Mouse (Mus musculus) kidney, adult 8-10 months (tissue): ENCODE measurements at regions not wholly inside any gene's neighbourhood (a gene's known extent, or its start where the extent isn't known, plus 50 kb on each side); places are given as distances from the start of the nearest gene placed in this dataset.

Source experiments
- DNase-seq, 2 experiments: peaks; one replicate each; pipeline ENCODE4 v3.0.0; 2022

DNA sequence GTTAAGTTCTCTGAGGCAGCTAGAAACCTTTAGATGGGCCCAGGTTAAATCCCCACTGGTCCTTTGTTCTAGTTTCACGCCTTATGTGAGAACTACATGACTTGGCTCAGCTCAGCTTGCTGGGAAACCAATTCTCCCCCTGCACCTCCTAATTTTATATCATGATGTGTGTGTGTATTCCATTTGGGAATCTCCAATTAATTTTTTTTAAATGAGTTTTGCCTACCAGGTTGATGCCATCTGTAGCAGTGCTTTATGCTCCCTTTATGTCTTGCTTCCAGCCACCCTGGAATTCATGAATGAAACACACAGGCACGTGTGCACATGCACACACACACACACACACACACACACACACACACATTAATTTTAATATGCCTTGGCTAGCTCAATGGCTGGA is 180.0 kb upstream of the Gli3 start:
- no peak for DNase-seq

- no peak for DNase-seq
Measured at GRCm38 (mm10) chr13:15298457-15298856, 164.6 kb upstream of the Gli3 start.

DNA sequence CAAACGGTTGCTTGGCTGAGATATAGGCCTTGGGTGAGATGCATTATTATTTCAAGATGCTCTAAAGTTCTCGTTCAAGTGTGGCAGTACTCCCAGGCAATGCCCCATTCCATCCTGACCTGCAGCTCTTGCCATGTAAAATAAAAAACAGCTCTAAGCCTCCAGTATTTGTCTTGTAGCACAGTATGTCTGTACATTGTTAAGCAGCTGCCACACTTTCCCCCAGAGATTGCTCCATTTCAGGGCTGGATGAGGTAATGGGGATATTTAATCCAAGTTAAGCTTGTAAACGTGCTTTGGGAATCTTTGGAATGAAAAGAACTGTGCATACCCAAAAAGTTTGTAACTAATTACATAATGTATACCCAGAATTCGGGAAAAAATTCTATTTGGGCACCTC is 137.6 kb upstream of the Gli3 start:
- DNase-seq, result no peak

GRCm38 (mm10) chr13:15326146-15326545 is 136.9 kb upstream of the Gli3 start:
- DNase-seq, result no peak

DNA sequence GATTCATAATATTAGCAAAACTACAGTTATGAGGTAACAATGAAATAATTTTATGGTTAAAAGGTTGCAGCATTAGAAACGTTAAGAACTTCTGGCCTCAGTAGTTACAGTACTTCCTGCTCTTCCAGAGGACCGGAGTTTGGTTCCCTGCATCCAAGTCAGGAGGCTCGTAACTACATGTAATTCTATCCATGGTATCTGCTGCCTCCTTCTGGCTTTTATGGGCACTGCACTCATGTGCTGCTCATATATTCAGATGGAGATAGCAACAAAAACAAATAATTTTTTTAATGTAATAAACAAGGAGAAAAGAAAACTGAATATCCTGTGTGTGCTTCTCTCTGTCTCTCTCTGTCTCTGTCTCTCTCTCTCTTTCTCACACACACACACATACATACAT is 133.5 kb upstream of the Gli3 start:
- DNase-seq, result peak in 1 of 2 experiments; percentile 8

GRCm38 (mm10) chr13:15343474-15343873 is 119.6 kb upstream of the Gli3 start:
- DNase-seq, result no peak

- DNase-seq, result no peak
Measured at GRCm38 (mm10) chr13:15346866-15347265, 116.2 kb upstream of the Gli3 start.

GRCm38 (mm10) chr13:15366437-15366836 is 96.6 kb upstream of the Gli3 start:
- DNase-seq, result no peak

DNA sequence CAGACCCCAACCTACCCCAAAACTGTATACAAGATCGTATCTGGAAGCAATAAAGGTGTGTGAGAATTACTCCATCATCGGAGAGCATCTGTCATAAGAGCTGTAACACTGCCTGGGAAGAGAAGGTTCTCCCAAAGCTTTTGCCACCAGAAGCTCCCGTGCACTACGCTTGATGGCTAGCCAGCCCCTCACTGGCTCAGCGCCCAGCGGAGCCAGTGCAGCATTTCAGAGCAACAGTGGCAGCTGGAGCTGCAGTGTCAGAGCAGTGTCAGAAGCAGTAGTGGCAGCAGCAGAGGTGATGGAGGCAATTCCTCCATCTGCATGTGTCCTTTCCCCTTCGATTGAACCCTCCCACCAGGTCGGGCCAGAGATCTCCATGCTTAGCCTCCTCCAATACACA is 83.0 kb upstream of the Gli3 start:
- DNase-seq, result no peak

DNA sequence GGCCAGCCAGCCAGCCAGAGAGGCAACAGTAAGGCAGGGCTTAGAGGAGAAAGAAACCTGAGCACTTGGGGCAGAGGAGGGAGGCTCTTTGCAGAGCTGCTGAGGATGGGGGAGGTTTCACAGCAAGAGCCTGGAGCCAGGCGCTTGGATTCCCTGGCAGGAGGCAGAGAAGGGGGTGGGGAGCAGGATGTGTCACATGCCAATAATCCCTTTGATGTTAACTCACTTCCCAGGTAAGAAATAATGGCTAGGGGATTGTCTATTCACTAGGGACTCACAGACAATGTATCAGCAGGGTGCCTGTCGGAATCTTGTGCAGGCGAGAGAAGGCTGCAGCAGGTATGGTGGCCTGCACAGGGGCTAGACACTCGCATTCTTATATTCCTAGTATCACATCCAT is 67.8 kb upstream of the Gli3 start:
- no peak for DNase-seq

DNA sequence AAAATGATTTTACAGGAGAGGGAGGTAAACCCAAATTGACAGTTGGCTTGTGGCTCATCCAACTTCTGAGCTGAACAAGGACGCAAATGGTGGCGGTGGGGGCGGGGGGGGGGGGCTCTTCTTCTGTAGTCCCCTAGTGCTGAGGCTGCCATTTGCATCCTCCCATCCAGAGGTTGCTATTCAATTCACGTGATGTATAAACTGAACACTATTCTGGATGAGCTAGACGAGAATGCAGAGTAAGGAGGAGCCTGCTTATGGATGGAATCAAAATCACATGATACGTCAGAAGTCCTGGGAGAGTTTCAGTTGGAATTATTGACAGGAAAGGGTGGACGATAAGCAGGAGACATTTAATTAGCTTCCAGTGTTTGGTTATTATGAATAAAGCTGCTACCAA is 67.3 kb upstream of the Gli3 start:
- no peak for DNase-seq

DNA sequence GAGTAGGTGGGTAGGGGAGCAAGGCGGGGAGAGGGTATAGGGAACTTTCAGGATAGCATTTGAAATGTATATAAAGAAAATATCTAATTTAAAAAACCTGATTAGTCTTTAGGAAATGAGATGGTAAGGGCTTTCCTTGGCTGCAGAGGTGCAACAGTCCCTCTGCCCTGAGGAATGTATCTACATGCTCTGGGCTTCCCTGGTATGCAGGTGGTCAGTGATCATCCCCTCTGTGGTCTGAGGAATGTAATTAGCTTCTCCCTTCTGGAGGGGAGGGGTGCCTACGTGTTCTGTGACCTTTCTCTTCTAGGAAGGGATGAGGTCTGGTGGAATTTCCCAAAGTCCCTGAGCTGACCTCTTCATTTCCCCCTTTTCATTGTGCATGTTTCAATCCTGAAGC is 64.4 kb upstream of the Gli3 start:
- no peak for DNase-seq
